Comparison of ENCODE assay signal across 11 mouse cellular contexts in genomic region chr1:155121977-155122939, GRCm38 (mm10). TPM values are rescaled to one million over a fixed set of nuclear protein-coding genes. Genes with fewer than 3 reads are reported as not detected.
DNase-seq lines count a peak whose midpoint lies in the region; ATAC-seq and TF ChIP-seq lines count a peak whose summit lies in the region.
"Had no signal": no experiment of that assay in that cellular context is flagged by ENCODE, and none has a peak within 500 bp of the region (broad histone marks: within the 10 kb centered on the region; RNA-seq: fewer than 3 reads in every experiment).

No protein-coding gene starts in this region.

- peak; percentile 79 to 88 for DNase-seq in heart, adult 2 months
- DNase-seq in heart, embryonic 10.5 days (ENCODE audit: low spot score), result no peak
- DNase-seq in NIH3T3 (ENCODE audit: low read depth), result peak; percentile 22
- peak; percentile 64 for DNase-seq in forebrain, postnatal 0 days
- peak; percentile 37 for DNase-seq in kidney, adult 9 months
- peak; percentile 76 to 92 for DNase-seq in lung, postnatal 4 days
- DNase-seq in embryo, embryonic 11 days, result no peak
- DNase-seq in retina, embryonic 14.5 days (ENCODE audit: low spot score), result no peak

- WGBS in heart, adult 2 months, result 58% methylated on average over 21 of the region's 21 CpGs
- 79% methylated on average over 21 of the region's 21 CpGs for WGBS in heart, embryonic 10.5 days
- WGBS in forebrain, postnatal 0 days, result 65% methylated on average over 21 of the region's 21 CpGs

- peak overlapping the region; percentile 86 for H3K27ac ChIP-seq in heart, adult 2 months
- H3K27ac ChIP-seq in heart, embryonic 10.5 days, result no peak overlapping the region
- no peak overlapping the region for H3K27ac ChIP-seq in forebrain, postnatal 0 days (ENCODE audit: low read depth, low read length)
- H3K27ac ChIP-seq: embryonic facial prominence, embryonic 15.5 days; limb, embryonic 13.5 days had no signal

- H3K27me3 ChIP-seq in heart, adult 2 months (ENCODE audit: control insufficient read depth, insufficient read depth, low read length), result no peaks in the 10 kb centered on the region
- no peaks in the 10 kb centered on the region for H3K27me3 ChIP-seq in heart, embryonic 10.5 days (ENCODE audit: insufficient read depth, poor library complexity, severe bottlenecking)
- H3K27me3 ChIP-seq in forebrain, postnatal 0 days (ENCODE audit: insufficient read depth, low read length), result no peaks in the 10 kb centered on the region
- H3K27me3 ChIP-seq: embryonic facial prominence, embryonic 15.5 days; limb, embryonic 13.5 days had no signal

- no peaks in the 10 kb centered on the region; the same call in 1 of the 2 replicates for H3K4me1 ChIP-seq in heart, adult 2 months (ENCODE audit: control insufficient read depth, insufficient read depth, low read length)
- peaks cover 6% of the 10 kb centered on the region; the same call in 1 of the 2 replicates for H3K4me1 ChIP-seq in heart, embryonic 10.5 days
- H3K4me1 ChIP-seq in forebrain, postnatal 0 days (ENCODE audit: insufficient read depth), result 0 out of 2 replicates have a peak, but pooled peaks cover 4% of the 10 kb centered on the region

- H3K4me3 ChIP-seq in heart, adult 2 months, result 0 out of 2 replicates have a peak overlapping the region, but pooled peaks have one; percentile 24
- no peak overlapping the region for H3K4me3 ChIP-seq in heart, embryonic 10.5 days
- no peak overlapping the region for H3K4me3 ChIP-seq in forebrain, postnatal 0 days (ENCODE audit: low read depth, low read length)
- H3K4me3 ChIP-seq: embryonic facial prominence, embryonic 15.5 days; limb, embryonic 13.5 days had no signal

- peak; percentile 48; the same call in 1 of the 2 replicates for TF ChIP-seq POLR2A in heart, adult 2 months (IDR thresholded peaks at IDR 0.05; ENCODE audit: insufficient read depth, low read depth, low read length)

- TF ChIP-seq EP300 in heart, adult 2 months (IDR thresholded peaks at IDR 0.05; ENCODE audit: insufficient read depth, low read depth, low read length), result 0 out of 2 replicates have a peak, but pooled peaks have one; percentile 18

- H3K79me2 ChIP-seq in heart, adult 2 months (replicated peaks; ENCODE audit: control insufficient read depth, insufficient read depth, low read length), result no peaks in the 10 kb centered on the region

- TF ChIP-seq CTCF in heart, adult 2 months (IDR thresholded peaks at IDR 0.05), result no peak
- no peak for TF ChIP-seq CTCF in forebrain, postnatal 0 days (IDR thresholded peaks at IDR 0.05; ENCODE audit: low read depth)

- peak; percentile 92 for ATAC-seq in forebrain, postnatal 0 days

- no peaks in the 10 kb centered on the region; the same call in 1 of the 2 replicates for H3K36me3 ChIP-seq in heart, adult 2 months (ENCODE audit: control insufficient read depth, insufficient read depth, low read length)
- H3K36me3 ChIP-seq in heart, embryonic 10.5 days, result no peaks in the 10 kb centered on the region
- no peaks in the 10 kb centered on the region for H3K36me3 ChIP-seq in forebrain, postnatal 0 days (ENCODE audit: insufficient read depth)
- H3K36me3 ChIP-seq: embryonic facial prominence, embryonic 15.5 days; G1E; limb, embryonic 13.5 days had no signal

- H3K4me2 ChIP-seq in forebrain, postnatal 0 days (ENCODE audit: low read depth), result no peak overlapping the region
- H3K4me2 ChIP-seq: embryonic facial prominence, embryonic 15.5 days; limb, embryonic 13.5 days had no signal

- no peaks in the 10 kb centered on the region for H3K9me3 ChIP-seq in heart, embryonic 10.5 days
- H3K9me3 ChIP-seq in forebrain, postnatal 0 days (ENCODE audit: low read length), result no peaks in the 10 kb centered on the region
- H3K9me3 ChIP-seq: embryonic facial prominence, embryonic 15.5 days; G1E; limb, embryonic 13.5 days had no signal

- intact Hi-C loops in heart, adult 2 months (cut with DNase I), result no loop called here

- H3K9ac ChIP-seq in heart, adult 2 months (ENCODE audit: low read depth, low read length), result peak overlapping the region; percentile 41
- no peak overlapping the region for H3K9ac ChIP-seq in forebrain, postnatal 0 days
- H3K9ac ChIP-seq: embryonic facial prominence, embryonic 15.5 days; limb, embryonic 13.5 days had no signal

RNA-seq across cellular contexts. Expression of gene Ier5, which starts 22.8 kb away (rescaled TPM):
- total RNA-seq in heart, adult 2 months (2021), result 10 to 100 TPM; 12.5 to 16.8 TPM
- 9.8 and 13.5 TPM in 2 replicates for polyA plus RNA-seq in heart, adult 2 months (2012; rRNA removed)
- polyA plus RNA-seq in heart, embryonic 10.5 days (2016; fragmentation: Nextera tagmentation; extraction: Ambion mirVana), result 3.4 and 8.6 TPM in 2 replicates
- 46.0 and 47.6 TPM in 2 replicates for total RNA-seq in forebrain, postnatal 0 days (2014; rRNA removed)
- polyA plus RNA-seq in forebrain, postnatal 0 days (2015; fragmentation: Nextera tagmentation; extraction: Ambion mirVana), result 9.4 and 11.6 TPM in 2 replicates

RNA-seq across cellular contexts. Expression of gene Mr1, which starts 24.4 kb away (rescaled TPM):
- 1 to 10 TPM; 6.5 to 6.7 TPM for total RNA-seq in heart, adult 2 months (2021)
- polyA plus RNA-seq in heart, adult 2 months (2012; rRNA removed), result 6.1 and 11.9 TPM in 2 replicates
- 1.3 and 1.6 TPM in 2 replicates for polyA plus RNA-seq in heart, embryonic 10.5 days (2016; fragmentation: Nextera tagmentation; extraction: Ambion mirVana)
- total RNA-seq in forebrain, postnatal 0 days (2014; rRNA removed), result 2.8 and 5.1 TPM in 2 replicates
- polyA plus RNA-seq in forebrain, postnatal 0 days (2015; fragmentation: Nextera tagmentation; extraction: Ambion mirVana), result 2.0 and 2.6 TPM in 2 replicates

RNA-seq across cellular contexts. Expression of gene Stx6, which starts 36.3 kb away (rescaled TPM):
- 10 to 100 TPM; 22.2 to 23.0 TPM for total RNA-seq in heart, adult 2 months (2021)
- polyA plus RNA-seq in heart, adult 2 months (2012; rRNA removed), result 18.0 and 19.0 TPM in 2 replicates
- 56.0 and 66.9 TPM in 2 replicates for polyA plus RNA-seq in heart, embryonic 10.5 days (2016; fragmentation: Nextera tagmentation; extraction: Ambion mirVana)
- total RNA-seq in forebrain, postnatal 0 days (2014; rRNA removed), result 120 and 122 TPM in 2 replicates
- 89.2 and 97.5 TPM in 2 replicates for polyA plus RNA-seq in forebrain, postnatal 0 days (2015; fragmentation: Nextera tagmentation; extraction: Ambion mirVana)

Comparison
In these comparisons a context has a peak if more than half of its experiments do, and no peak if none do; other contexts are left out.
1. DNase-seq: peak in heart, adult 2 months (2 of 2), NIH3T3 (single experiment), forebrain, postnatal 0 days (single experiment), kidney, adult 9 months (single experiment) and lung, postnatal 4 days (2 of 2); none in heart, embryonic 10.5 days (single experiment), embryo, embryonic 11 days (single experiment) and retina, embryonic 14.5 days (single experiment).